Mouse (Mus musculus) WW6 (cell line): ENCODE measurements around the gene Zkscan8.
A peak's percentile ranks its signal among the peaks of the same experiment; 100 is the strongest.
"Not testable (repeated sequence)": the region's sequence is repeated elsewhere in the genome, so short reads cannot be mapped to it uniquely, and the experiment has no call there.

Experiments used
- DNase-seq: peaks from one replicate; pipeline ENCODE4 v3.0.0-alpha.2; 2013; ENCODE audit warnings: low read depth, low spot score

Gene Zkscan8

GRCm38 (mm10) chr13:21530781-21531201 is at the start of gene Zkscan8:
Gene Zkscan8 (minus strand): TSS chr13:21531120.
- peak; percentile 67 for DNase-seq

- no peak for DNase-seq
These were observed 28.9 kb upstream of the Zkscan8 start, which contains the start of gene Olfr1535 for GRCm38 (mm10) chr13:21559793-21560192. Gene Olfr1535 (minus strand): TSS chr13:21559893.

GRCm38 (mm10) chr13:21550416-21551110 is 19.6 kb upstream of the Zkscan8 start:
- no peak for DNase-seq

DNA sequence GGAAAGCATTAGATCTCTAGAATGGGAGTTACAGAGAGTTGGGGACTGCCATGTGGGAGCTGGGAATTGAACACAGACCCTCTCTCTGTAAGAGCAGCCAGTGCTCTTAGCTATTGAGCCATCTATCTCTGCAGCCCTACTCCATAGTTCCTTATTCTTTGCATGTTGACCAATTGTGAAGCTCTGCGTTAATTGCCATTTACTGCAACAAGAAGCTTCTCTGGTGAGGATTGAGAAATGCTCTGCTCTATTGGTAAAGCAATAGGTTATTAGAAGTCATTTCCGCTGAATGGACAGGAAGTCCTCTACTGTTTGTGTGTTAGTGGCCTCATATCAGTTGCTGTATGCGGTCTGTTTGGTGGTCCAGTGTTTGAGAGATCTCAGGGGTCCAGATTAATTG is 18.6 kb upstream of the Zkscan8 start:
- DNase-seq, result no peak

DNA sequence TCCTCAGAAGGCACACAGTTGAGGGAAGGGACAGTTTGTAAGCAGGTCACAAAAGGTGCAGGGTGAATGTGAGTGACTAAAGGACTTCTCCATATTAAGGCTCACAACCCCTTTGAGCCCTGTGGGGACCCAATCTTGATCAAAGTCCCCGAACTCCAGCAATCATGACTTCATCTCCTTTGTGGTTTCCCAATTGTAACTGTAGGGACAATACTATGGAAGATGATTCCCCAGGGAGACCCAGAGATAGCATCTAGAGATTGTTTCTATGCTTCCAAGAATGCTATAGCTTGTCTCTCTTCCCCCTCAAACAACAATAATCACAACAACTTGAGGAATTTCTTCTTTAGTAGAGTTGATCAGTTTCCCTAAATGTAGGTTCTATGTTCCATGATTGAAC is 11.8 kb upstream of the Zkscan8 start, which contains the start of gene Olfr1366:
Gene Olfr1366 (minus strand): TSS at position 101 of the 400 bp plus-strand sequence.
- no peak for DNase-seq

- DNase-seq, result no peak
These were observed 784 bp downstream of the Zkscan8 start for GRCm38 (mm10) chr13:21530136-21530535.

GRCm38 (mm10) chr13:21506221-21506649 is 24.7 kb downstream of the Zkscan8 start:
- peak; percentile 82 for DNase-seq

DNA sequence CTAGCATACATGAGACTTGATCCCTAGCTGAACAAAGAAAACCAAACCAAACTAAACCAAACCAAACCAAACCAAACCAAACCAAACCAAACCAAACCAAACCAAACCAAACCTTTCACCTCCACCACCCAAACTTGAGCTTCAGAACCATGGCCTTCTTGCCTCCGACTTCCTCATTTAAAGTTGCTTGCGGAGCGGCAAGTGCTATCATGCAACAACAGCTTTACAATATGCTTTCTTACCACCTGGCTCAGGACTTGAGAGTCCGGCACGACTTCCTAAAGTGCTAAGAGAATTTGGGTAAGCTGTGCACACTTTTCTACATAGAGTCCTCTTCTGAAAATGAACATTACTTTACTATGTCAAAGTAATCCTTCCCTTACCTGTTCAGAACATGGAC is 28.6 kb downstream of the Zkscan8 start:
- DNase-seq, result no peak

GRCm38 (mm10) chr13:21501182-21501581 is 29.7 kb downstream of the Zkscan8 start, which contains the start of gene Gm11273:
Gene Gm11273 (minus strand): TSS chr13:21501418.
- not testable (repeated sequence) for DNase-seq

GRCm38 (mm10) chr13:21495080-21495479 is 35.8 kb downstream of the Zkscan8 start, which contains the start of gene AK157302:
Gene AK157302 (plus strand): TSS chr13:21495223.
- no peak for DNase-seq

GRCm38 (mm10) chr13:21492847-21493246 is 38.1 kb downstream of the Zkscan8 start:
- DNase-seq, result no peak

GRCm38 (mm10) chr13:21486881-21487280 is 44.0 kb downstream of the Zkscan8 start:
- DNase-seq, result no peak

- not testable (repeated sequence) for DNase-seq
These were observed 51.9 kb downstream of the Zkscan8 start, which contains the start of the genes Zkscan4 and Gm10065 for GRCm38 (mm10) chr13:21478759-21479670. Gene Zkscan4 (plus strand): TSS chr13:21478907. Gene Gm10065 (minus strand): TSS chr13:21479441.

GRCm38 (mm10) chr13:21472427-21472826 is 58.5 kb downstream of the Zkscan8 start:
- DNase-seq, result no peak

- no peak for DNase-seq
These were observed 61.8 kb downstream of the Zkscan8 start for GRCm38 (mm10) chr13:21469097-21469496.

DNA sequence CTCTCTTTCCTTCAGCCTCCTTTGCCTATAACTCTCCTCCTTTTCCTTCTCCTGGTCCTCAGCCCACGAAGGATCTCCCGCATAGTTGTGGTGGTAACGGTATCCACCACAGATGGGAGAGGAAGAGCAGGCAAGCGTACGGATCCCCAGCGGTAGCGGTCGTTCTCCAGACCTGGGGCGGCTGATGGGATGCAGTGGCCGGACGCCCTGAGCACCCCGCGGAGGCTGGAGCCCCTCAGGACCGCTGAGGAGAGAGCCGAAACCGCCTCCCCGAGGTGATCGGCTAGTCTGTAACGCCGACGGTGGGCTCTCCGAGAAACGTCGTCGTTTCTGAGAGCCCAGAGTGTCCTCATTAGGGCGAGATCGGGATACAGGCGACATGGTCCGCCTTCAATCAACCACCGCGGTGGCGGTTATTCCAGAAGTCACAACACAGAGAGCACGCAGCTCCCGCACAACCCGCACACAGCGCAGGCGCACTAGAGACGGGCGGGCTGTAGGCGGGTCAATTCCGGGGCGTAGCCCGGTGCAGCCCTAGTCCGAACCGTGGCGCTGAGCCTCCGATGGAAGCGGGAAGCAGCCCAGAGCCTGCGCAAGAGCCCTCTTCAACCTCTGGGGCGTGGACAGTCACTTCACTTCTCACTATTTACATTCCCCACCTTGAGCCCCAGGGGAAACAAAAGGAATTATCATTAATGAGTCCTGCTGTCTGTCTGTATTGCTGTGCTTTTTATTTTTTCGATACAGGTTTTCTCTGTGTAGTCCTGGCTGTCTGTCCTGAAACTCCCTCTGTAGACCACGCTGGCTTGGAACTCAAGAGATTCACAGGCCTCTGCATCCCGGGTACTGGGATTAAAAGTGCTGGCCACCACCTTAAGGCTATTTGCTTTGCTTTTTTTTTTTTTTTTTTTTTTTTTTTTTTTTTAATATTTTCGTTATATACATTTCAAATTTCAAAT is 62.6 kb downstream of the Zkscan8 start, which contains the start of gene Nkapl:
Gene Nkapl (minus strand): TSS at position 449 of the 959 bp plus-strand sequence.
- peak; percentile 71 for DNase-seq

DNA sequence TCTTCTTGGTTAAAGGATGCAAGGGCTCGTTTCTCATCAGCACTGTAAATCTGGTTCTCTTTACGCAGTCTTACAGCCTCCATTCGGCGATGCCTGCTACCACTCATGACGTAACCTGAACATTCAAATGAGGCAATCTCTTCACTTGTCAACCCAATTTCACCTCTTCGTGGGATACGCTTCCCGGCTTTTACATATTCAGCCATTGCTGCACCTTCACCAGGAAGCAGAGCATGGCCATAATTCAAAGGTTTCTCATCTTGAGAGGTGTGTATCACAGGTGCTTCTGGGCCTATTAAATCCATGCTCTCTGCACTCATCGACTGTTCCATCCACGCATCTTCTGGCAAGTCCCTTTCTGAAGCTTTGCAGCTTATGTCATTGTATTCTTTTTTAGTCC is 63.6 kb downstream of the Zkscan8 start:
- DNase-seq, result no peak
